Mouse (Mus musculus): ENCODE measurements around the gene Lrrc8c.
"Not testable (repeated sequence)": the region's sequence is repeated elsewhere in the genome, so short reads cannot be mapped to it uniquely, and the experiment has no call there.

The Lrrc8c gene

GRCm38 (mm10) chr5:105605736-105606135 is 86.5 kb downstream of the Lrrc8c start:
- DNase-seq = no peak

GRCm38 (mm10) chr5:105609683-105610082 is 90.5 kb downstream of the Lrrc8c start:
- no peak for DNase-seq

- DNase-seq = peak; percentile 16
These were observed 93.8 kb downstream of the Lrrc8c start for GRCm38 (mm10) chr5:105613002-105613401.

GRCm38 (mm10) chr5:105614000-105614399 is 94.8 kb downstream of the Lrrc8c start:
- no peak for DNase-seq

- peak; percentile 19 for DNase-seq
These were observed 95.7 kb downstream of the Lrrc8c start for GRCm38 (mm10) chr5:105614682-105615434.

- DNase-seq = no peak
These were observed 96.8 kb downstream of the Lrrc8c start for GRCm38 (mm10) chr5:105615871-105616454.

- DNase-seq = no peak
These were observed 97.3 kb downstream of the Lrrc8c start for GRCm38 (mm10) chr5:105616538-105616937.

- no peak for DNase-seq
These were observed 99.3 kb downstream of the Lrrc8c start for GRCm38 (mm10) chr5:105618510-105618909.

GRCm38 (mm10) chr5:105619666-105620065 is 100.5 kb downstream of the Lrrc8c start:
- DNase-seq = no peak

- peak; percentile 75 for DNase-seq
These were observed 101.4 kb downstream of the Lrrc8c start for GRCm38 (mm10) chr5:105620505-105621116.

GRCm38 (mm10) chr5:105623074-105623713 is 104.0 kb downstream of the Lrrc8c start:
- no peak for DNase-seq

GRCm38 (mm10) chr5:105624257-105624656 is 105.1 kb downstream of the Lrrc8c start:
- DNase-seq = no peak

- DNase-seq = peak; percentile 60
These were observed 106.4 kb downstream of the Lrrc8c start for GRCm38 (mm10) chr5:105625504-105626150.

GRCm38 (mm10) chr5:105626355-105626754 is 107.2 kb downstream of the Lrrc8c start:
- no peak for DNase-seq

- no peak for DNase-seq
These were observed 107.9 kb downstream of the Lrrc8c start for GRCm38 (mm10) chr5:105627093-105627492.

- DNase-seq = no peak
These were observed 110.8 kb downstream of the Lrrc8c start for GRCm38 (mm10) chr5:105629955-105630354.

- no peak for DNase-seq
These were observed 112.9 kb downstream of the Lrrc8c start for GRCm38 (mm10) chr5:105632066-105632465.

GRCm38 (mm10) chr5:105635576-105635975 is 116.4 kb downstream of the Lrrc8c start:
- DNase-seq = no peak

GRCm38 (mm10) chr5:105636484-105637191 is 117.5 kb downstream of the Lrrc8c start:
- no peak for DNase-seq

- DNase-seq = not testable (repeated sequence)
These were observed 119.1 kb downstream of the Lrrc8c start for GRCm38 (mm10) chr5:105638266-105638665.

GRCm38 (mm10) chr5:105638916-105639315 is 119.7 kb downstream of the Lrrc8c start:
- no peak for DNase-seq

- no peak for DNase-seq
These were observed 120.2 kb downstream of the Lrrc8c start for GRCm38 (mm10) chr5:105639363-105639762.
